ENCODE assay signal across 10 mouse cellular contexts in genomic region chr14:20178593-20178992, GRCm38 (mm10). TPM values are rescaled to one million over a fixed set of nuclear protein-coding genes. Genes with fewer than 3 reads are reported as not detected.
DNase-seq lines count a peak whose midpoint lies in the region; ATAC-seq and TF ChIP-seq lines count a peak whose summit lies in the region.
"Had no signal": no experiment of that assay in that cellular context is flagged by ENCODE, and none has a peak within 500 bp of the region (broad histone marks: within the 10 kb centered on the region; RNA-seq: fewer than 3 reads in every experiment).

No protein-coding gene starts in this region.

- no peak overlapping the region for H3K27ac ChIP-seq in hindbrain, embryonic 11.5 days (ENCODE audit: low read depth, low read length)
- no peak overlapping the region for H3K27ac ChIP-seq in hindbrain, postnatal 0 days
- no peak overlapping the region for H3K27ac ChIP-seq in limb, embryonic 13.5 days

- TF ChIP-seq CTCF in hindbrain, postnatal 0 days (IDR thresholded peaks at IDR 0.05; ENCODE audit: low read depth): no peak

- DNase-seq in hindbrain, embryonic 11.5 days (ENCODE audit: low spot score): no peak
- DNase-seq in hindbrain, postnatal 0 days (ENCODE audit: low spot score): no peak
- peak; percentile 22 for DNase-seq in thymus, postnatal 4 days
- no peak for DNase-seq in thymus, postnatal 10 days (ENCODE audit: low spot score in 2 of 2)
- DNase-seq in testis, postnatal 10 days (ENCODE audit: low spot score): no peak
- DNase-seq in layer of hippocampus, adult 18-20 months (ENCODE audit: low spot score in 2 of 2): no peak
- DNase-seq: kidney, adult 18-20 months; right cerebral cortex, postnatal 25 days had no signal

- H3K4me1 ChIP-seq in hindbrain, embryonic 11.5 days (replicated peaks; ENCODE audit: control insufficient read depth, insufficient read depth, low read length): peaks cover 7% of the 10 kb centered on the region
- H3K4me1 ChIP-seq in hindbrain, postnatal 0 days (ENCODE audit: insufficient read depth, low read length): peaks cover 9% of the 10 kb centered on the region; the same call in 1 of the 2 replicates
- H3K4me1 ChIP-seq in limb, embryonic 13.5 days: peaks cover 44% of the 10 kb centered on the region

- peak overlapping the region; percentile 83 for H3K4me2 ChIP-seq in hindbrain, embryonic 11.5 days (replicated peaks; ENCODE audit: low read depth, low read length)
- H3K4me2 ChIP-seq in hindbrain, postnatal 0 days (ENCODE audit: low read depth, low read length): no peak overlapping the region
- H3K4me2 ChIP-seq in limb, embryonic 13.5 days (replicated peaks): peak overlapping the region; percentile 91

- no peak for ATAC-seq in hindbrain, embryonic 11.5 days (ENCODE audit: low FRiP score)
- ATAC-seq in hindbrain, postnatal 0 days: no peak
- no peak for ATAC-seq in limb, embryonic 13.5 days (ENCODE audit: low FRiP score, low read depth)
- ATAC-seq in monocyte, adult 5-6 weeks (replicated peaks; ENCODE audit: insufficient number of reproducible peaks, low FRiP score, low TSS enrichment, poor library complexity, severe bottlenecking): no peak

- H3K9me3 ChIP-seq in hindbrain, embryonic 11.5 days (ENCODE audit: control insufficient read depth, low read length): no peaks in the 10 kb centered on the region
- H3K9me3 ChIP-seq in hindbrain, postnatal 0 days (ENCODE audit: low read length): no peaks in the 10 kb centered on the region
- no peaks in the 10 kb centered on the region for H3K9me3 ChIP-seq in limb, embryonic 13.5 days

- no peaks in the 10 kb centered on the region for H3K36me3 ChIP-seq in hindbrain, embryonic 11.5 days (ENCODE audit: control insufficient read depth, insufficient read depth, low read length)
- H3K36me3 ChIP-seq in hindbrain, postnatal 0 days (ENCODE audit: insufficient read depth, low read length): no peaks in the 10 kb centered on the region
- H3K36me3 ChIP-seq in limb, embryonic 13.5 days: no peaks in the 10 kb centered on the region

- H3K9ac ChIP-seq in hindbrain, embryonic 11.5 days (ENCODE audit: low read depth, low read length): no peak overlapping the region
- H3K9ac ChIP-seq in hindbrain, postnatal 0 days (replicated peaks; ENCODE audit: low read length): no peak overlapping the region
- H3K9ac ChIP-seq in limb, embryonic 13.5 days: no peak overlapping the region

- H3K27me3 ChIP-seq in hindbrain, embryonic 11.5 days (ENCODE audit: control insufficient read depth, insufficient read depth, low read length): no peaks in the 10 kb centered on the region
- peaks cover 6% of the 10 kb centered on the region for H3K27me3 ChIP-seq in hindbrain, postnatal 0 days (ENCODE audit: insufficient read depth, low read length)
- no peaks in the 10 kb centered on the region for H3K27me3 ChIP-seq in limb, embryonic 13.5 days

- 13% methylated on average over 4 of the region's 4 CpGs for WGBS in hindbrain, embryonic 11.5 days
- 17% methylated on average over 4 of the region's 4 CpGs for whole genome bisulfite sequencing in hindbrain, postnatal 0 days
- WGBS in limb, embryonic 13.5 days: 16% methylated on average over 4 of the region's 4 CpGs

- H3K4me3 ChIP-seq in hindbrain, embryonic 11.5 days (ENCODE audit: low read depth, low read length): no peak overlapping the region
- H3K4me3 ChIP-seq in hindbrain, postnatal 0 days (ENCODE audit: low read length): no peak overlapping the region
- no peak overlapping the region for H3K4me3 ChIP-seq in limb, embryonic 13.5 days

RNA-seq across cellular contexts. Expression of gene Kcnk5, which starts 3.0 kb away (rescaled TPM):
- 4.6 and 8.5 TPM in 2 replicates for polyA plus RNA-seq in hindbrain, embryonic 11.5 days (2014; fragmentation: Nextera tagmentation; extraction: Ambion mirVana)
- total RNA-seq in hindbrain, postnatal 0 days (2014; rRNA removed): 0.84 and 1.7 TPM in 2 replicates
- polyA plus RNA-seq in hindbrain, postnatal 0 days (2015; fragmentation: Nextera tagmentation; extraction: Ambion mirVana): 1.0 TPM in 2 replicates
- polyA plus RNA-seq in limb, embryonic 13.5 days (2015; fragmentation: Nextera tagmentation; extraction: Ambion mirVana): 5.7 and 6.4 TPM in 2 replicates
- 0.67 to 21.9 TPM (median 2.6 TPM) in 3 replicates for total RNA-seq in monocyte, adult 5-6 weeks (2017)
- total RNA-seq in layer of hippocampus, adult 18-20 months (2021): under 1 TPM; 0.25 to 0.43 TPM

RNA-seq across cellular contexts. Expression of gene Saysd1, which starts 40.3 kb away (rescaled TPM):
- 12.9 and 14.9 TPM in 2 replicates for polyA plus RNA-seq in hindbrain, embryonic 11.5 days (2014; fragmentation: Nextera tagmentation; extraction: Ambion mirVana)
- 4.8 and 6.8 TPM in 2 replicates for total RNA-seq in hindbrain, postnatal 0 days (2014; rRNA removed)
- 9.8 and 11.4 TPM in 2 replicates for polyA plus RNA-seq in hindbrain, postnatal 0 days (2015; fragmentation: Nextera tagmentation; extraction: Ambion mirVana)
- polyA plus RNA-seq in limb, embryonic 13.5 days (2015; fragmentation: Nextera tagmentation; extraction: Ambion mirVana): 11.7 and 13.2 TPM in 2 replicates
- total RNA-seq in monocyte, adult 5-6 weeks (2017): 1.8 to 5.9 TPM (median 3.9 TPM) in 3 replicates
- 1 to 10 TPM; 3.8 to 4.2 TPM for total RNA-seq in layer of hippocampus, adult 18-20 months (2021)
